Mouse (Mus musculus) left cerebral cortex, adult 8-10 months (tissue): ENCODE results near the gene Parp4. TPM values are rescaled to one million over a fixed set of nuclear protein-coding genes. Genes with fewer than 3 reads are reported as not detected.

Source experiments
- DNase-seq, 2 experiments: peaks; one replicate each; pipeline ENCODE4 v3.0.0; 2022; ENCODE audit warnings: low spot score in 2 of 2
- total RNA-seq, 4 experiments: library from RNA; stranded (reverse); gene quantifications; 2 replicates each; pipeline ENCODE4 v1.2.4; 2022

Gene Parp4
- total RNA-seq, 4 experiments from 2014 or later = 7.1 to 8.6 (median 7.6) TPM

DNA sequence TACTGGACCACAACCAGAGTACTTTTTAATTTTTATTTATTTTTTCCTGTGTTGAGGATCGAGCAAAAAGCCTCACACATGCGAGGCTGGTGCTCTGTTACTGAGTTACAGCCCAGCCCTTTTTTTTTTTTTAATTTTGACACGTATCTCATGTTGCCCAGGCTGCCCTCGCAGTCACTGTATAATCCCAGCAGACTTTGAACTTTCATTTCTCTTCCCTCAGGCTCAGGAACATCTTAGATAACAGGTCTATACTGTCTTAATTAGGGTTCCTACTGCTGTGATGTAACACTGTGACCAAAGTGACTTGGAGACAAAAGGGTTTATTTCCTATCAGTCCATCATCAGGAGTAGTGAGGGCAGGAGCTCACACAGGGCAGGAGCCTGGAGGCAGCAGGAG is 29.7 kb downstream of the Parp4 start:
- DNase-seq = no peak

DNA sequence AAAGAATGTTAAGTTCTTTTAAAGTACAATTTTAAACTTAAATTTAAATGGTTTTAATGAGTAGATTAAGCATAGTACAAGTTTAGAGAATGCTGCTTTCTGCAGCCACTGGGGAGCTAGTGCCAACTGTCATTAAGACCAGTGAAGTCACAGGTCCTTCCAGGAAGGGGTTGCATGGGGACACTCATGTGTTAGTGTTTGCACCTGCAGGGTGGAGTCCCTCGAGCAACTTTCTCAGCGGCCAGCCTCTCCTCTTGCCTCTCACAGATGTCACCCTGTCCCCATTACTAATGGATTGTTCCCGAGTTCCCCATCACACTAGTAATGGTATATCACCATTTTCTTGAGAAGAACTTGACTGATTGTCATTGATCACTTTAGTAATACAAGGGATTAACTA is 37.8 kb downstream of the Parp4 start:
- DNase-seq = no peak

DNA sequence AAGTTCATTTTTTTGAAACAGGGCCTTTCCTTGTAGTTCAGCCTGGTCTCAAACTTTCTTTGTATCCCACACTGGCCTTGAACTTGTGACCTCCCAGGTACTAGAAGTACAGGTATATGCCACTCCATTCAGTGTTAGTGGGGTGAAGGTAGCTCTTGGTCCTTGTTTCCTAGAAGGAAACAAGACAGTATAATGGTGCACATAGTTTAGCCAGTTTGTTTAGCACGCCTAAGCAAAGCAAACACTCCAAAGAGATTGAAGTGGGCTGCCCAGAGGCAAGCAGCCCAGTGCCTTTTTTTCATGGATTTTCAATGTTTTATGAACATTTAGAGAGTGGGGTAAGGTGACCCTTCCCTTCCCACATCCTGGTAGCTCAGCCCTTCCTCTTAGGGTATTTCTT is 42.1 kb downstream of the Parp4 start:
- no peak for DNase-seq

- no peak for DNase-seq
Observed at GRCm38 (mm10) chr14:56620425-56620824, 45.0 kb downstream of the Parp4 start.

- no peak for DNase-seq
Observed at GRCm38 (mm10) chr14:56626202-56626601, 50.8 kb downstream of the Parp4 start.

GRCm38 (mm10) chr14:56628336-56628735 is 52.9 kb downstream of the Parp4 start:
- DNase-seq = peak in 1 of 2 experiments; percentile 13

GRCm38 (mm10) chr14:56631109-56631508 is 55.7 kb downstream of the Parp4 start:
- no peak for DNase-seq

DNA sequence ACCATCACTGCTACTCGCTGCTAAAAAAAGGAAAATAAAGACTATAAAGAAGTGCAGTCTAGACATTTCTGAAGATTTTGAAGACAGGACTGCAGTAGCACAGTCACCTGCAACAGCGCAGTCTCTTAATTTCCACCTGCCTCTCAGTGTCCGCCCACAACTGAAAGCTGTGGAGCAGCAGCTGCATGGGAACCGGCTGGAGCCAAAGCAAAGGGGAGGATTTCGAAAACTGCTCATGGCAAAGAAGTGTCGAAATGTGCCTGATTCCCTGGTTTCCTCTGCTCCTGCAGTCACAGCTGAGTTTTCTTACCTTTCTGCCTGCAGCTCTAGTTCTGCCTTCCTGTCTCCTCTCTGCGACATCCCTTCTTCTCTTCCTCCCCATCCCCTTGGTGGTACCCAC is 71.8 kb downstream of the Parp4 start:
- peak; percentile 7 to 11 for DNase-seq

DNA sequence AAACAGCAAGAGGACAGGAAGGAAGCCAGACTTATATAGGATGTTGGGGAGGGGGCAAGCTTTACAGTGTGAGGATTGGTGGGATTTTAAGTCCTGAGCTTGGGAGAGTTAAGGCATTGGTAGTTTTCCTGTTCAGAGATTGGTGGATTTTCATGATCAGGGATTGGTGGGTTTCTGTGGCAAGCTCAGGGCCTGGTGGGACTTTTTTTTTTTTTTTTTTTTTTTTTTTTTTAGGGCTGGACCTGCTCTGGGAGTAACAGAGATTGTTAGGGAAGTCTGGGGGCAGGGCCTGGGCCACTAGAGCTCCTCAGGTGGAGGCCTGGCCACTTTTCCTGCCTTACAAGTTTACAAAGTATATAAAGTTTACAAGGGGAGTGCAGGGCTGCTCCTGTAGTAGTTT is 74.0 kb downstream of the Parp4 start:
- no peak for DNase-seq

- DNase-seq = no peak
Observed at GRCm38 (mm10) chr14:56665651-56666050, 90.2 kb downstream of the Parp4 start.

DNA sequence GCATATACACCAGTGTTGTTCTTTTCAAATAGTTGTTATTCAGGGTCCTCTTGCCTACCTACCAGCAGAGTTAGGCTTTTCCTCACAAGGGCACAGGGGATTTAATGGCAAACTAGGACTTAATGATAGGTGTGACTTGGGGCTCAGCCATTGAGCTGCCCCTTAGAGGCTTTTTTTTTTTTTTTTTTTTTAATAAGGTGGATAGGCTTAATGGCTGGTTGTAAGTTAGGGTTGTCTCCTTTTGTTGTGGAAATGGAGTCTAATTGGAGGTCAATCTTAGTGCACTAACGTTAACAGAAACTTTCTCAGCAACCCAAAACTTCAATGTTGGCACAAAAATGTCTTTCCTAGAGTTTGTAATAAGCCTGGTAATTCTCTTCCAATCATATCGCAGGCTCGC is 91.5 kb downstream of the Parp4 start:
- no peak for DNase-seq

DNA sequence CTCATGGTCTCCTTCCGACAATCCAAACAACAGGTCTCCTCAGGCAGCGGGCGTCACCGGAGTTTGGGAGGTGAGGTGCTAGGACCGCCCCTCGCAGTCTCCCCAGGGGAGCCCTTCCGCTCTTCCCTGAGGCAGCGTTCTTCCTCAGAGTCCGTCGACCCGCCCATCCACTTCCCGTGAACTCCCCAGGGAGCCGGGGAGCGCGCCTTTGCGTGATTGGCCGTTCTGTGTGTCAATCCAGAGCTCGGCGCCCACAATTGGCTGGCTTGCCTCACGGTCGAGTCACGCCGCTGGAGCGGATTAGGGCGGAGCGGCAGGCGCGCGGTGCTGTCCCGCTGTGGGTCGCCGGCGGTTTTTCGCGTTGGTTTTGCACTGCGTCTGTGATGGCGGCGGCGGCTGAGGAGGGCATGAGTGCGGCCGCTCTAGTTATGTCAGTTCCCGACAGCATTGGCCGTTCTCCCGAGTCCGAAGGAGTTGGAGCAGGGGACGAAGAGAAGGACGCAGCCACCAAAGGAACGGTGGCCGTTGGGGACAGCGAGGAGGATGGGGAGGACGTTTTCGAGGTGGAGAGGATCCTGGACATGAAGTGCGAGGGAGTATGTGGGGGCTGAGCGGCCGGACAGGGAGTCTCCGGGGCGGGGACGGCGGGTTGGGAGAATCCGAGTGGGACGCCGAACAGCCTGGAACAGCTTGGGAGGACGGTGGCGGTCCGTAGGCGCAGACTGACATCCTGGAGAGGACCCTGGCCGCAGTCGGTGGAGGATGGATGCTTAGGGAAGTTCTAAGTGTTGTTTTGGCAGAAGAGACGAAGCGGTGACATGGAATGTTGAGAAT is 92.8 kb downstream of the Parp4 start, which contains the start of gene Mphosph8:
Gene Mphosph8 (plus strand): TSS at position 280 of the 834 bp plus-strand sequence.
- DNase-seq = peak; percentile 99

- no peak for DNase-seq
Observed at GRCm38 (mm10) chr14:56669046-56669620, 93.7 kb downstream of the Parp4 start.

GRCm38 (mm10) chr14:56685426-56685825 is 110.0 kb downstream of the Parp4 start:
- no peak for DNase-seq

DNA sequence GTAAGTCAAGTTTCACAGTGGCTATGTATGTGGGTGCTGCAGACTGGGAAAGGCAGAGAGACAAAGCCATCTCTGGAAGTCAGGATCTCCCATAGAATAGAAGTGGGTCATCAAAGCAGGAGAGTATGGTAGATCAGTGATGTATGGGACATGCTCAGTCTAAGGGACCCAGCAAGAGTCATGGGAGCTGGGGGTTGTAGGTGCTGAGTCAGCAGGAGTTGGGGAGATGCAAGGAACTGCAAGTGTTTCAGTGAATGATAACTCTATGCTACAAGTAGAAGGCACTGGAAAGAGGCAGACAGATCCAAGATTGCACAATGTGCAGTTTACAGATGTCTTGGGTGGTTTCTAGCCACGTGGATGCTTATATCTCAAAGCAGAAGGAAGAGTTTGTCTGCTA is 113.7 kb downstream of the Parp4 start:
- no peak for DNase-seq

GRCm38 (mm10) chr14:56689766-56690165 is 114.3 kb downstream of the Parp4 start:
- DNase-seq = no peak

DNA sequence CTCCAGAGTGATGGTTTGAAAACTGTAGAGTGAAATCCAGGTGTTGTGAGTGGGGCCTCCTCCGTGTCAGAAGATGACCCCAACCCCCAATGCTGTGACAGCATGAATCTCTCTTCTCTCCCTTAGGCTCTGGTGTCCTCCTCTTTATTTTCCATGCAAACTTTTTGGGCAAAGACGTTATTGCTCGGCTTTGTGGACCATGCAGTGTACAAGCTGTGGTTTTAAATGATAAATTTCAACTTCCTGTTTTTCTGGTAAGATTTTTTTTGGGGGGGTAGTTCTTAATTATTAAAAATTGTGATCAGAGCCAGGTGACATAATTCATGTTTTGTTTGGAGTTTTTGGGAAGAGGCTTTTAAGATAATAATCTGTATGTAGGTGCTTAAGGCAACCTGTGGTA is 120.1 kb downstream of the Parp4 start:
- no peak for DNase-seq

- no peak for DNase-seq
Observed at GRCm38 (mm10) chr14:56697836-56698235, 122.4 kb downstream of the Parp4 start.

DNA sequence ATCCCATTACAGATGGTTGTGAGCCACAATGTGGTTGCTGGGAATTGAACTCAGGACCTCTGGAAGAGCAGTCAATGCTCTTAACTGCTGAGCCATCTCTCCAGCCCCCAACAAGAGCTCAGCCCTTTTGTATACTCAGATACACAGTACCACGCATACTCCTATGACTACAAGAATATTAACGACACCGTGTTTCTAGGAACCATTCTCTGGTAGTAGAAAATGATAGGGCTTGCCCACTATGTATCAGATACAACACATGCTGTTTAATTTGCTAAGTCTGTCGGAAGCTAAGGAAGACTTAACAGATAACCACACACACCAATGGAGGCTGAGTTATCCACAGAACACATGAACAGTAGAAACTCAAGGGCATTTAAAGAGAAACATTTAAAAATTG is 127.2 kb downstream of the Parp4 start:
- no peak for DNase-seq

DNA sequence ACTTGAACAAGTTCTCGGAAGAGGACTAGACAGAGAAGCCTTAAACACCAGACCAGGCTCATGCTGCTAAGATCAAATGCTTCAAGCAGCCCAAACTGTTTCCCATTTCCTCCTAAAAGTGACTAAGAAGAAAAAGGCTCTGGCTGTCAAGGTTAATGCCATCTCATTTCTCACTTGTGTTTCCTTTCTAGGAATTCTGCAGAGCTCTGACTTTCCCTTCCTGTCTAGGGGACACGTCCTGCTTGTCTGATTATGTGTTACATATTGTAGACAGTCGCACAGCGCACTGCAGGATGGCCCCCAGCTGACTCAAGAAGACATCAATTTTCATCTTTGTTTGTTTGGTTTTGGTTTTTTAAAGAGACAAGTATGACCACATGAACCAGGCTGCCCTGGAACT is 130.3 kb downstream of the Parp4 start:
- no peak for DNase-seq
